Mouse (Mus musculus): ENCODE measurements around the gene Uvrag.
A peak's percentile ranks its signal among the peaks of the same experiment; 100 is the strongest.

The Uvrag gene

DNA sequence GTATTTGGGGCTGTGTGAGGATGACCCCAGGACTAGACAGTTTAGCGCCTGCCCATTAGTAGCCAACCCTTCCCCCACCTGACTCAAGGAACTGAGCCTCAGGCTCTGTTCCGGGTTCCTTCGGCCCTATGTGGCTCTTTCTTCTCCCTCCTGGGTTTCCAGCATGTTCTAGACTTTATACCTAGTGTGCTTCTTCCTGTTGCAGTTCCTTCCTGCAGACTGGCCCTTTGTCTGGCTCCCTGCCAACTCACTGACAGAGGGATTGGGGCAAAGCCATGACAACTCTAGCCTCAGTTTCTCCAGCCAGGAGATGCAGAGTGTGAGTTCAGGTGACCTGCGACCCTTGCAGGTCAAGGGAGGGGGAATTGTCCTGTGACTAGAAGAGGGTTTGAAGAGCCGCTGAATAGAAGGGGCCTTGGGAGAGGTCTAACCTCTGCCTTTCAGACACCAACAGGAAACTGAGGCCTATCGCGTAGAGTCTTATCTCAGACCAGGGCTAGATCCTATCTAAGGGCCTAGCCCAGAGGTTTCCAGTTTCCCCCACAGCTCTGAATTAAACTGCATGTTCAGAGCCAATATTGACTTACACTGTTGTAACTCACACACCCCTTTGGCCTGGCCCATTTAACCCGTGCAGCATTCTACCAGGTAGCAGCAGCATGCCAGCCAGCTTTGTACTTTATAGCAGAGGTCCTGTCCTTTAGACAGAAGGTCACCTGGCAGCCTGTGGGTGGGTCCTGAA is 291.9 kb downstream of the Uvrag start:
- DNase-seq (ENCODE audit: low spot score) = no peak

DNA sequence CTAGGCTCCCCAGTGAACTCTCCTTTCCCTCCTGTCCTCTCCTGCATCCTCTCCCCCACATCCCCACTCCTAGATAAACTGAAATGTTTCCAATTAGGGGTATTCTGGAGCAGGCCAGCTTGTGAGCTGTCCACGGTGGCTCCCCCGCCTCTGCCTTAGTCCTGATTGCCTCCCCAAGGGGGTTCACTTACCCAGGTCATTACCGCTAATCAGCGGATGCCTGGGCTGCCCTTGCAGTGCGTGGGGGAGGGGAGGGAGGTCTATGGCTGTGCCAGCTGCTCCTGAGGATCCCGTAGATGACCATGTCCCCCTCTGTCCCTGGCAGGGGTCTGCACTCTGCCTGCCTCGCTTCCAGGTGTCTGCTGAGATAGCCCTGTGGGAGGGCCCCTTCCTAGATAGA is 297.3 kb downstream of the Uvrag start:
- peak; percentile 58 for DNase-seq (ENCODE audit: low spot score)

DNA sequence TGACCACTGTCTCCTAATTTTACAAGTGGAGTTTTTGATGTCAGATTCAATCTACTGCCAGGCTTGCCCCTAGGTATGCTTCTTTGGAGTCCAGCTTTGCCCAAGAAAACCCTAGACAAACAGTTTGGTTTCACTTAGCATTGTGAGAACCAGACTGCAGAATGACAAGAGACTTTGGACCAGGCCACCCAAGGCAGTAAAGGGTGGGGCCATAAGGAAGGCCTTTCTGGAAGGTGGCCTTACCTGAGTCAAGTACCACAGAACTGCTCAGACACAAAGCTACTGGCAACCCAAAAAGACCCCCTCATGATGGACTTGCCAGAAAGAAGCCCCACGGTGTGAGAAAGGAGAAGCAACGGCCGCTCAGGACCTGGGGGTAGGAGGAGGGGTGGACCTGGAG is 297.9 kb downstream of the Uvrag start:
- no peak for DNase-seq (ENCODE audit: low spot score)

DNA sequence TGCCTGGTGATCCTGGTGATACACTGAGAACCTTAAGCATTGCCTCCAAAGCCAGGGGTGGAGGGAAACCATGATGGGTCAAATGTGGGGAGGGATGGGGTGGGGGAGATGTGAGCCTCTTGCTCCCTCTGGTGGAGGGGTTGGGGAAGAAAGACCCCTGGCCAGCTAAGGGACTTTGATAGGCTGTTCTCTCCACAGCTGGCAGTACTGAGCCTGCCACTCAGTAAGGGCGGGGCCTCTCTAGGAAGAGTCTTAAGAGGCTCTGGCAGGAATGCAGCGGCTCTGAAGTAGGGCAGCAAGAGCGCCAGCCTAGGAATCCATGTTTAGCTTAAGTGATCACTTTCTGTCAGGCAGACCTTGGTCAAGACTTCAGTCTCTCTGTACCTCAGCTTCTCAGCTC is 299.1 kb downstream of the Uvrag start:
- DNase-seq (ENCODE audit: low spot score) = peak; percentile 48

DNA sequence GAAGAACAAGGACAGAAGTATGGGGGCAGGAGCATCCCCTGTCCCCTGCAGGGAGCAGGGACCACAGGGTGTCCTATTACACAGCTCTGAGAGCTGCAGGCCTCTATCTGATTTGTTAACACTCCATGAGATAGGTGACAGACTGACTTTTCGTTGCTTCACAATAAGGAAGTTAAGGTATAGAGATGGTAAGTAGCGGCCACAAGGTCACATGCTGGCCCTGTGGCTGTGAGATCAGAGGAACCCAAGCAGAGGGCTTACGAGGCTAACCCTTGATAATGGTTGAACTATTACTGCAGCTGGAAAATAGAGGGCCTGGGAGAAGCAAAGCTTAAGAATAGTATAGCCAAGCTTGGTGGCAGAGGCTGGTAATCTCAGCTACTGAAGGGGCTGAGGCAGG is 300.2 kb downstream of the Uvrag start:
- DNase-seq (ENCODE audit: low spot score) = no peak

DNA sequence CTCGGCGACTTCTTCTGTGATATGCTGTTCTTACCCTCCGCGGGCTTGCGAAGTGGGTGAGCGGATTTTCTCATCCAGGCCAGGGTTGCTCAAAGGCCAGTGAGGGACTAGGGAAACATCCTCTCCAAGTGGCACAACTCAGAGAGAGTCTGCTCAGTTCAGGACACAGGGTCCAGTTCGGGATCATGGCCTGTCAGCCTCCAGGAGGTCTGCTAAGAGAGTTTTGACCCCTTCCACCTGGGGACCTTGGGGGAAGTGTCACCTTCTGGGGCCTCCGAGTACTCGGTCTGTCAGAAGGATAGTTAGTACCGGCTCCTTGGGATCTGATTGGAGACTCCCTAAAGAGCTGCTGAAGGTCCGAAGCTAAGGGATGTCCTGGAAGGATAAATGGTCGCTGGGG is 301.6 kb downstream of the Uvrag start:
- DNase-seq (ENCODE audit: low spot score) = no peak

DNA sequence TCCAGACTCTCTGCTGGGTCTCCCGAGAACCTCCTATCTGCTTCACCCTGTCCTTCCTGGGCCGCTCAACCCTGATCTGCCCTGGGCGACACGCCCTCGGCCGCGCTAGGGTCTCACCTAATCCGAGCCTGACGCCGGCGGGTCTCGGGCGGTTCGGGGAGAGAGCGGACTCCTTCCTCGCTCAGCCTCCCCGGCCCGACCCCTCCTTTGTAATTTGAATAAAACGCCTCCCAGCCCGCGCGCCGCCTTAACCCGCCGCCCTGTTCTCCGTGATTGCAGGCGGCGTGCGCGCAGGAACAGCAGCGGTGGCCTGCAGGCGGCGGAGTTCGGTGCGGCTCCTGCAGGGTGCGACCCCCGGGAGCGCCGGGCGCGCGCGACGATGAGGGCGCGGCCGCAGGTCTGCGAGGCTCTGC is 302.2 kb downstream of the Uvrag start:
- DNase-seq (ENCODE audit: low spot score) = peak; percentile 84

DNA sequence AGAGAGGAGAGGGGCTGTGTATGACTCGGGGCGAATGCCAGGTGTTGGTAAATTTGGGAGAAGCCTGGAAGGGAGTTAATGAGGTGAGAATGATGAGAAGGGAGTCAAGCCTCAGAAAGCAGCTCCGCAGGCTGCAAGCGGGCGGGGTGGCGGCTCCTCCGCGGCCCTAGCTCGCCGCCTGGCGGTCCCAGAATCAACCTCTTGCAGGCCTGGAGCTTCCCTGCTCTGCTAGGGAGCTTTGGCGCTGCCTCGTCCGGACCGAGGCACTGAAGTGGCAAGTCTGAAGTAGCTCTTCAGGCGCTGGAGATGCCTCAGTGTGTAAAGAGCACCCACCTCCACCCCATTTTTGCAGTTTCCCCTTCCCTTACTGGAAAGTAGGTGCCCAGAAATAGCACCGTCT is 303.0 kb downstream of the Uvrag start:
- peak; percentile 88 for DNase-seq (ENCODE audit: low spot score)

DNA sequence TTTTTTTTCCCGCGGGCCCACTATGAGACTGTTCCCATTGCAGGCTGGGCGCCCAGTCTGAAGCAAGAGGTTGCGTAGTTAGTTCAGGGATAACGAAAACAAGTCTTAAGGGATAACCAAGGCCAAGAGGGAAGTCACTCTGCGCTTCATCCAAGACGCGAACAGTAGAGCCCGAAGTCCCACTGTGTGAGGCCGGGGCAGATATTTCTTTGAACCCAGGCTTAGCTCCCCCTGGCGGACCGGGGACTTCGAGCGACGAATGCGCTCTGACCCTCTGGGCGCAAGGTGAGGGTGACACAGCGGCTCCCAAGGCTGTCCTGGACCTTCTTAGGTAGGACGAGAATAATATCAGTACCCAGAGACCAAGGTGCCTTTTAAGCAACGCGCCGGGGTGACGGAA is 304.3 kb downstream of the Uvrag start:
- peak; percentile 83 for DNase-seq (ENCODE audit: low spot score)

DNA sequence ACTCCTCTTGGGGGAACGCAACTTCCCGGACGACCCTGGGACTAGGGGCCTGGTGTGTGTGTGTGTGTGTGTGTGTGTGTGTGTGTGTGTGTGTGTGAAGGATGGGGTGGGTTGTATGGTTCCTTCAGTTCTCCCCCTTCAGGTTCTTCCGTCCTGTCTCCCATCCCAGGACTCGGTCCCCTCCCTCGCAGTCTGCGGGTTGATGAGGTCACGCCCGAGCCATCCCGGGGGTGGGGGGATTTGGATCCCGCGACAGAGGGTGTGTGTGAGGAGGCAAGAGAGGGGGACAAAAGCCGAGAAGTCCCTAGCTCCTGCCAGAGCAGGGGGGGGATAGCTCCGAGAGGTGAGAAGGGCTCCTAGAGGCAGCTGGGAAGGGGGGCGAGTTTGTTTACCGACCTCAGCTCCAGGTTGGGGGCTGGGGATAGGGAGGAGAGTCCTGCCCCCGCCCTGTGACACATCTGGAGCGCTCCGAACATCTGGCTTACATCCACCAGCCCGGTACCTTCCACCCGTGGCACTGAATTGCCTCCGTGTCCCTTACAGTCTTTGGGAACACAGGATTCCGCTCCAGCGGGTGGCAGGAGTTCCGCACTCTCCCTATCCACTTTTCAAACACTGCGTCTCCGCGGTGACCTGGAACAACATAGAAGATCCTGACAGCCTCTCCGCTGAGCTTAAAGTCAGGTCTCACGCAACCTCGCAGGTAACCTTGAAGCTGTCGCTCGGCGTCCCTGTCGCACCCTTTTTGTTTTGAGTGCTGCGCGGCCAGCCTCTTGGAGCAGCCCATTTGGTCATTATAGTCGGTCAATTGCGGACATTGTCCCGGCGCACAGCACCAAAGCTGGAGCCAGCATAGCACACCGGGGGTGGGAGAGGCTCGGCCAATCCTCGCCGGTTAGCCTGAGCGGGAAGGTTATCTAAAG is 305.2 kb downstream of the Uvrag start:
- DNase-seq (ENCODE audit: low spot score) = no peak

Measured in embryo, embryonic 10 days (tissue).